Mouse (Mus musculus): ENCODE measurements around the gene Tppp3. TPM values are rescaled to one million over a fixed set of nuclear protein-coding genes. Genes with fewer than 3 reads are reported as not detected.

Gene Tppp3
- total and polyA plus RNA-seq, 3 experiments: 0.25 to 0.39 TPM; not detected in 1

- Histone ChIP-seq H3K27ac (ENCODE audit: insufficient read depth, low read depth) (no peak overlapping the region), H3K79me2 (replicated peaks; ENCODE audit: control insufficient read depth, extremely low read depth, insufficient read depth, poor library complexity, severe bottlenecking) (no peaks in the 10 kb centered on the region), H3K9ac (ENCODE audit: insufficient read depth, low read depth) (no peak overlapping the region), H3K36me3 (replicated peaks in 1 of 2; ENCODE audit: control insufficient read depth in 1 of 2, insufficient read depth in 1 of 2, low read length in 1 of 2) (peaks cover 0 to 21% of the 10 kb centered on the region in 2 experiments), H3K4me3 (replicated peaks in 1 of 3; ENCODE audit: low read depth in 2 of 3, low read length in 2 of 3, poor library complexity in 1 of 3) (no peak overlapping the region), H3K4me1 (ENCODE audit: control insufficient read depth in 1 of 2, insufficient read depth in 2 of 2) (no peaks in the 10 kb centered on the region), H3K4me2 (ENCODE audit: insufficient read depth, low read depth, poor library complexity, severe bottlenecking) (no peak overlapping the region), H3K9me3 (replicated peaks; ENCODE audit: low read length) (no peaks in the 10 kb centered on the region), H3K27me3 (replicated peaks) (no peaks in the 10 kb centered on the region)
- no peak for DNase-seq (ENCODE audit: extremely low read depth)
- in situ Hi-C loops (cut with MboI; ENCODE audit: low pct_ligation_motif_present, low pct_unique_long_range_greater_than_20kb, low sequenced_read_pairs): loop anchor here (5.0 to 10.0 kb wide), 2 partner anchors 33 to 106 kb away; no protein-coding TSS in a partner anchor
- dilution Hi-C loops (cut with MboI; ENCODE audit: extremely low pct_ligation_motif_present, extremely low pct_unique_long_range_greater_than_20kb, low sequenced_read_pairs): no loop called here
- TF ChIP-seq MYC (IDR thresholded peaks at IDR 0.05; ENCODE audit: low read depth, low read length) (no peak), MEF2A (IDR thresholded peaks at IDR 0.05; ENCODE audit: borderline replicate concordance, low read depth, low read length) (no peak)
Measured at GRCm38 (mm10) chr8:105470681-105471313, 529 bp downstream of the Tppp3 start.

GRCm38 (mm10) chr8:105470262-105470661, 1.1 kb downstream of the Tppp3 start:
- TF ChIP-seq MAX (IDR thresholded peaks at IDR 0.05; ENCODE audit: low read length): no peak
- no peak for TF ChIP-seq USF1 (IDR thresholded peaks at IDR 0.05; ENCODE audit: low read depth, low read length)
- TF ChIP-seq POLR2A (IDR thresholded peaks at IDR 0.05; ENCODE audit: low read depth, low read length): no peak
- TF ChIP-seq E2F4 (IDR thresholded peaks at IDR 0.05; ENCODE audit: insufficient replicate concordance, low read depth, low read length): no peak
- no peak for TF ChIP-seq IRF4 (IDR thresholded peaks at IDR 0.05; ENCODE audit: low read depth, low read length)
- no peak for TF ChIP-seq CTCF (conservative IDR thresholded peaks at IDR 0.05 in 1 of 2, IDR thresholded peaks at IDR 0.05 in 1 of 2; ENCODE audit: low read depth in 2 of 2, low read length in 2 of 2)
- no peak for TF ChIP-seq UBTF (IDR thresholded peaks at IDR 0.05; ENCODE audit: low read depth, low read length)
- TF ChIP-seq JUN (IDR thresholded peaks at IDR 0.05; ENCODE audit: insufficient read depth, low read depth, low read length): no peak
- TF ChIP-seq CHD1 (IDR thresholded peaks at IDR 0.05; ENCODE audit: low read depth, low read length): no peak
- no peak for TF ChIP-seq ZC3H11A (IDR thresholded peaks at IDR 0.05; ENCODE audit: low read depth, low read length)
- no peak for TF ChIP-seq USF2 (conservative IDR thresholded peaks at IDR 0.05; ENCODE audit: low read depth, low read length)
- TF ChIP-seq POLR2AphosphoS2 (IDR thresholded peaks at IDR 0.05; ENCODE audit: low read depth, low read length): no peak
- no peak overlapping the region for H3K4me2 ChIP-seq (ENCODE audit: insufficient read depth, low read depth, poor library complexity, severe bottlenecking)
- no peak overlapping the region for H3K27ac ChIP-seq (ENCODE audit: insufficient read depth, low read depth)

More at GRCm38 (mm10) chr8:105470262-105470661, 1.1 kb downstream of the Tppp3 start:
- Histone ChIP-seq H3K4me1 (ENCODE audit: control insufficient read depth in 1 of 2, insufficient read depth in 2 of 2) (no peaks in the 10 kb centered on the region), H3K9ac (ENCODE audit: insufficient read depth, low read depth) (no peak overlapping the region), H3K9me3 (replicated peaks; ENCODE audit: low read length) (no peaks in the 10 kb centered on the region), H3K27me3 (replicated peaks) (no peaks in the 10 kb centered on the region), H3K79me2 (replicated peaks; ENCODE audit: control insufficient read depth, extremely low read depth, insufficient read depth, poor library complexity, severe bottlenecking) (no peaks in the 10 kb centered on the region), H3K36me3 (replicated peaks in 1 of 2; ENCODE audit: control insufficient read depth in 1 of 2, insufficient read depth in 1 of 2, low read length in 1 of 2) (peaks cover 0 to 18% of the 10 kb centered on the region in 2 experiments), H3K4me3 (replicated peaks in 1 of 3; ENCODE audit: low read depth in 2 of 3, low read length in 2 of 3, poor library complexity in 1 of 3) (no peak overlapping the region)
- dilution Hi-C loops (cut with MboI; ENCODE audit: extremely low pct_ligation_motif_present, extremely low pct_unique_long_range_greater_than_20kb, low sequenced_read_pairs): no loop called here
- no peak for DNase-seq (ENCODE audit: extremely low read depth)
- in situ Hi-C loops (cut with MboI; ENCODE audit: low pct_ligation_motif_present, low pct_unique_long_range_greater_than_20kb, low sequenced_read_pairs): loop anchor here (5.0 to 10.0 kb wide), 2 partner anchors 33 to 105 kb away; no protein-coding TSS in a partner anchor
